Mouse (Mus musculus) brain, embryonic 14.5 days (tissue): Measurements from ENCODE around the gene Apba1.

Experiments used
- CTCF ChIP-seq: fragments of 200-500 bp; IDR thresholded peaks from 2 replicates; pipeline ENCODE4 v1.5.1; 2012; ENCODE audit warnings: inconsistent platforms, mild to moderate bottlenecking, moderate library complexity, borderline replicate concordance; ENCODE audit not compliant: insufficient read depth, insufficient read length; ENCODE audit errors: extremely low read depth
- POLR2A ChIP-seq: fragments of 200-500 bp; IDR thresholded peaks from 2 replicates; pipeline ENCODE4 v1.6.1; 2012; ENCODE audit warnings: mild to moderate bottlenecking, inconsistent platforms, borderline replicate concordance; ENCODE audit not compliant: poor library complexity, insufficient read depth, insufficient read length, severe bottlenecking; ENCODE audit errors: extremely low read depth

- TF ChIP-seq POLR2A = no peak
- TF ChIP-seq CTCF = no peak
These were observed 61.2 kb downstream of the Apba1 start for GRCm38 (mm10) chr19:23819882-23820281.
